Mouse (Mus musculus): Measurements from ENCODE around the gene Trim14. TPM values are rescaled to one million over a fixed set of nuclear protein-coding genes. Genes with fewer than 3 reads are reported as not detected.

The Trim14 gene
- polyA plus RNA-seq, 1 experiment from 2014 or later, result 0.85 TPM

GRCm38 (mm10) chr4:46498976-46499375 is 37.0 kb downstream of the Trim14 start:
- WGBS, result 11% methylated on average over 4 of the region's 4 CpGs
- peaks cover 22% of the 10 kb centered on the region for H3K36me3 ChIP-seq (ENCODE audit: control insufficient read depth, insufficient read depth, low read length)
- H3K4me3 ChIP-seq (ENCODE audit: low read length), result no peak overlapping the region
- H3K4me2 ChIP-seq (ENCODE audit: low read length), result no peak overlapping the region
- ATAC-seq, result no peak
- H3K4me1 ChIP-seq (ENCODE audit: control insufficient read depth, insufficient read depth, low read depth, low read length), result no peaks in the 10 kb centered on the region
- no peak overlapping the region for H3K9ac ChIP-seq (ENCODE audit: low read depth, low read length)
- no peak overlapping the region for H3K27ac ChIP-seq (ENCODE audit: low read depth, low read length)
- no peaks in the 10 kb centered on the region for H3K27me3 ChIP-seq (replicated peaks; ENCODE audit: control insufficient read depth, insufficient read depth, low read length)
- H3K9me3 ChIP-seq (ENCODE audit: control insufficient read depth, low read length), result no peaks in the 10 kb centered on the region

GRCm38 (mm10) chr4:46498511-46498910 is 37.4 kb downstream of the Trim14 start:
- Histone ChIP-seq H3K9me3 (ENCODE audit: control insufficient read depth, low read length) (no peaks in the 10 kb centered on the region), H3K27me3 (replicated peaks; ENCODE audit: control insufficient read depth, insufficient read depth, low read length) (no peaks in the 10 kb centered on the region), H3K36me3 (ENCODE audit: control insufficient read depth, insufficient read depth, low read length) (peaks cover 27% of the 10 kb centered on the region), H3K4me1 (ENCODE audit: control insufficient read depth, insufficient read depth, low read depth, low read length) (no peaks in the 10 kb centered on the region), H3K9ac (ENCODE audit: low read depth, low read length) (no peak overlapping the region), H3K27ac (ENCODE audit: low read depth, low read length) (no peak overlapping the region), H3K4me3 (ENCODE audit: low read length) (no peak overlapping the region), H3K4me2 (ENCODE audit: low read length) (no peak overlapping the region)
- 45% methylated on average over 3 of the region's 3 CpGs for WGBS
- no peak for ATAC-seq

DNA sequence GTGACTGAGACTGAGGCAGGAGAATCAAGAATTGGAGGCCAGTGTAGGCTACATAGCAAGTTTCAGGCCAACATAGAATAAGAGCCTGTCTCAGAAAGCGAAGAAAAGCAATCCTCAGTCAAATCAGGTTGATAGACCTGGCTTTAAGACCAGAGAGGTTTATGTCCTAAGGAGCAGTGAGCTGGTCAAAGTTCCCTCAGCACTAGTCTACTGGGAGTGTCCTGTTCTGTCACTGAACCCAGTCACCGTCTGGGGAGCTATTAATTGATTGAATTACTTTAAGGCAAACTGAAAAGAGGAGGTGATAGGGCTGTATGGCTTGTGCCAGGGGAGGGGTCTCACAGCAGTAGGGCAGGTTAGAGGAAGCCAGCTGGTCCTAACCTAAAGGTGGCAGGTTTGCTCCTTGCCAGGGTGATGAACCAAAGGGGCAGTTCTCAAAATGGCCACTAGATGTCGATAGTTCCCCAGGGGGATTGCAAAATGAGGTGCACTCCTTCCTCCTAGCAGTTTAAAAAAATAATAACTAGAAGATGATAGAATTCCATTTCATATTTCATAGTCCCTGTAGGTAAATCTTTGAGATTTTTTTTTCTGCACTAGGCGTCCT is 38.6 kb downstream of the Trim14 start:
- Histone ChIP-seq H3K4me2 (ENCODE audit: low read length) (no peak overlapping the region), H3K9me3 (ENCODE audit: control insufficient read depth, low read length) (no peaks in the 10 kb centered on the region), H3K9ac (ENCODE audit: low read depth, low read length) (no peak overlapping the region), H3K36me3 (ENCODE audit: control insufficient read depth, insufficient read depth, low read length) (peaks cover 24% of the 10 kb centered on the region), H3K27me3 (replicated peaks; ENCODE audit: control insufficient read depth, insufficient read depth, low read length) (no peaks in the 10 kb centered on the region), H3K4me3 (ENCODE audit: low read length) (no peak overlapping the region), H3K27ac (ENCODE audit: low read depth, low read length) (no peak overlapping the region), H3K4me1 (ENCODE audit: control insufficient read depth, insufficient read depth, low read depth, low read length) (no peaks in the 10 kb centered on the region)
- ATAC-seq, result no peak
- 48% methylated on average over 4 of the region's 4 CpGs for WGBS

DNA sequence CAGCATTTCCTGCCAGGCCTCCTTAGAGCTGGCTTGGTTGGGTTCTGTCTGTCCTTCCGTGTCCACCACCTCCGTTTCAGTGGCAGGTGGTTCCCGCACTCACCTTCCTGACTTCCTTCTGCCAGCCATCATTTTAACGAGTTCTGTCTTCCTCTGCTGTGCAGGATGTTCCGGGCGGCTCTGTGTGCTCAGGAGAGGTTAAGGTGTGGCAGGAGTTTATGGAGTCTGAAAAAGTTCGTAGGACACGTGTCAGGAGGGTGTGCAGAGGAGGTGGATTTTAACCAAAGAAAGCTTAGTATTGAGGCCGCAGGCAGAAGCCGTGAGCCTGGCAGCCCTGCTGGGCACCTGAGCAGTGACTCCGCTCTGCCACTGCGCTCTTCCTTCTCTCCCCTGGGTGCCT is 40.4 kb downstream of the Trim14 start:
- WGBS, result 91% methylated on average over 12 of the region's 12 CpGs
- Histone ChIP-seq H3K36me3 (ENCODE audit: control insufficient read depth, insufficient read depth, low read length) (peaks cover 15% of the 10 kb centered on the region), H3K9me3 (ENCODE audit: control insufficient read depth, low read length) (no peaks in the 10 kb centered on the region), H3K4me3 (ENCODE audit: low read length) (no peak overlapping the region), H3K27me3 (replicated peaks; ENCODE audit: control insufficient read depth, insufficient read depth, low read length) (no peaks in the 10 kb centered on the region), H3K27ac (ENCODE audit: low read depth, low read length) (no peak overlapping the region), H3K9ac (ENCODE audit: low read depth, low read length) (no peak overlapping the region), H3K4me2 (ENCODE audit: low read length) (no peak overlapping the region), H3K4me1 (ENCODE audit: control insufficient read depth, insufficient read depth, low read depth, low read length) (peaks cover under 1% of the 10 kb centered on the region; the same call in 1 of the 2 replicates)
- ATAC-seq, result no peak

DNA sequence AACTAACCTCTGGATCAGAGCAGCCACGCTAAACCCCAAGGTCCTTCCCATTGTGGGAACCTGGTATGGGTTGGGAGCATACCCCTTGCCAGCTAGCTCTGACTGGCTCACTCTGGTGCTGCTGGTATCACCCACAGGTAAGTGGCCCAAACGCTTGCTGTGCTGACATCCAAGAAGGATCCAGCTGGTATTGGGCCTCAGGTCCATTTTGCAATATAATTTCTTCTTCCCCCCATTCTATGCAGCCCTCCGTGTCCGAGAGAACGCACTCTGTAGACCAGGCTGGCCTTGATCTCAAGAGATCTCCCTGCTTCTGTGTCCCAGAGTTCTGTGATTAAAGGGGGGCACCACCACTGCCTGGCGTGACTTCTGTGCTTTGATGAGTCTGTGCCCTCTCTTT is 42.9 kb downstream of the Trim14 start:
- 95% methylated on average over 6 of the region's 6 CpGs for WGBS
- no peak overlapping the region for H3K27ac ChIP-seq (ENCODE audit: low read depth, low read length)
- H3K9ac ChIP-seq (ENCODE audit: low read depth, low read length), result no peak overlapping the region

DNA sequence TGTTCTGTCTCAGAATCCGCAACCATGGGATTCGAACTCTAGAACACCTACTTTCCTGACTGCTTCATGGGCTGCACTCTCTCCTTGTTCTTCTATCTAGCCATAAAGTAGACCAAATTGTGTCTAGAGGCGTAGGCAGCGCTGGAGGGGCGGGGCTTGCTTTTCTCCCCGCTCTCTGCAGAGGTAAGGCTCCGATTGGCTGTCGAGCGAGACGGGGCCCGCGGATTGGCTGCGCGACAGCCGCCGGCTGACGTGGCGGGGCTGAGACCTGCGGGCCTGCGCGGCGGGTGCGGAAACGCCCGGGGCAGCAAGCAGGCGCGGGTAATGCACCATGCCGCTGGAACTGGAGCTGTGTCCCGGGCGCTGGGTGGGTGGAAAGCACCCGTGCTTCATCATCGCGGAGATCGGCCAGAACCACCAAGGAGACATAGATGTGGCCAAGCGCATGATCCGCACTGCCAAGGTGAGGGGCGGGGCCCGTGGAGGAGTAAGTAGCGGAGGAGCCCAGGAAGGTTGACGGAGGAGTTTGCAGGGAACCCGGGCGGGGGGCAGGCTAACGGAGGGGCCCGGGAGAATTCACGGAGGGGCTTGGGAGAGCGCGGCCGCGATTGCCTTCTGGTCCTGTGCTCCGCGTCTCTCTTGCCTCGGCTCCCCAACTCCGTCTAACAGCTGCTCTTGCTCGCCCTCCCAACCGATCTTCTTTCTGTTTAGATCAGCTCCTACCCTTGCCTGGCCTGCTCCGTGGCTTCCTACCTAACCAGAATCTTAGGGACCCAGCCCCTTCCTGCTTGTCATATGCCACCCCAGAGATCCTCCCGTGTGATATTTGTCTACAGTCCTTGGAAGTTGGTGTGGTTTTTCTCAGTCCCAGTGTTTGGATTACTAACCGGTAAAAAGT is 46.7 kb downstream of the Trim14 start, which contains the start of gene Nans:
Gene Nans, plus strand, starts transcription at position 221 of the 898 bp plus-strand sequence.
- Histone ChIP-seq H3K4me3 (ENCODE audit: low read length) (peak within 1 kb of the TSS; percentile 88), H3K27me3 (replicated peaks; ENCODE audit: control insufficient read depth, insufficient read depth, low read length) (no peaks in the 10 kb centered on the region), H3K4me2 (ENCODE audit: low read length) (peak within 1 kb of the TSS; percentile 84), H3K27ac (ENCODE audit: low read depth, low read length) (peak within 1 kb of the TSS; percentile 68), H3K9me3 (ENCODE audit: control insufficient read depth, low read length) (no peaks in the 10 kb centered on the region), H3K36me3 (ENCODE audit: control insufficient read depth, insufficient read depth, low read length) (peaks cover 10% of the 10 kb centered on the region), H3K4me1 (ENCODE audit: control insufficient read depth, insufficient read depth, low read depth, low read length) (peaks cover 9% of the 10 kb centered on the region), H3K9ac (ENCODE audit: low read depth, low read length) (peak within 1 kb of the TSS; percentile 85)
- peak; percentile 100 for ATAC-seq
- WGBS, result under 1% methylated on average over 58 of the region's 58 CpGs

More for the DNA sequence above, 42.9 kb downstream of the Trim14 start:
- Histone ChIP-seq H3K36me3 (ENCODE audit: control insufficient read depth, insufficient read depth, low read length) (peaks cover 12% of the 10 kb centered on the region), H3K4me2 (ENCODE audit: low read length) (no peak overlapping the region), H3K4me1 (ENCODE audit: control insufficient read depth, insufficient read depth, low read depth, low read length) (peaks cover 9% of the 10 kb centered on the region), H3K9me3 (ENCODE audit: control insufficient read depth, low read length) (no peaks in the 10 kb centered on the region), H3K27me3 (replicated peaks; ENCODE audit: control insufficient read depth, insufficient read depth, low read length) (no peaks in the 10 kb centered on the region), H3K4me3 (ENCODE audit: low read length) (no peak overlapping the region)
- no peak for ATAC-seq

DNA sequence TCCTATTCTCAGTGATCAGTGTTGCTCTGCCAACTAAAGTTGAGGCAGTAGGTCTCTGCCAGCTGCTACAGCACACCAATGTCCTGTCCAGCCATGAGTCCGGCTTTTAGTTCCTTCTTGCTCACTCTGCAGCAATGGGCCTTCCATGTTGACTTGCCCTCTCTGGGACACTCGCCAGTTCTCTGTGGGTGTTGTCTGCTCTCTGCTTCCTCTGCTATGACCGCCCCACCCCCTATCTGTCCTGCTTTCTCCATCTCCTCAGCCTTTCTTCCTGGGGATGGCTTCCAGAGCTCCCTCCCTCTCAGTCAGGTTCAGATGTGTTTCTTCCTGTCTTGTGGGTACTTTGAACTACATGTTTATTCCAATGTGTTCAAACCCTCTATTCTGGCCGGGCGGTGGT is 48.6 kb downstream of the Trim14 start:
- H3K36me3 ChIP-seq (ENCODE audit: control insufficient read depth, insufficient read depth, low read length), result no peaks in the 10 kb centered on the region
- H3K9ac ChIP-seq (ENCODE audit: low read depth, low read length), result no peak overlapping the region
- H3K27ac ChIP-seq (ENCODE audit: low read depth, low read length), result no peak overlapping the region
- no peaks in the 10 kb centered on the region for H3K9me3 ChIP-seq (ENCODE audit: control insufficient read depth, low read length)
- WGBS, result 82% methylated on average over 5 of the region's 5 CpGs
- no peak for ATAC-seq
- H3K4me2 ChIP-seq (ENCODE audit: low read length), result no peak overlapping the region
- peaks cover 9% of the 10 kb centered on the region for H3K4me1 ChIP-seq (ENCODE audit: control insufficient read depth, insufficient read depth, low read depth, low read length)
- no peaks in the 10 kb centered on the region for H3K27me3 ChIP-seq (replicated peaks; ENCODE audit: control insufficient read depth, insufficient read depth, low read length)
- no peak overlapping the region for H3K4me3 ChIP-seq (ENCODE audit: low read length)

GRCm38 (mm10) chr4:46485696-46486417 is 50.1 kb downstream of the Trim14 start:
- ATAC-seq, result no peak
- H3K27me3 ChIP-seq (replicated peaks; ENCODE audit: control insufficient read depth, insufficient read depth, low read length), result no peaks in the 10 kb centered on the region
- no peaks in the 10 kb centered on the region for H3K36me3 ChIP-seq (ENCODE audit: control insufficient read depth, insufficient read depth, low read length)
- H3K27ac ChIP-seq (ENCODE audit: low read depth, low read length), result no peak overlapping the region
- H3K4me3 ChIP-seq (ENCODE audit: low read length), result no peak overlapping the region
- H3K9ac ChIP-seq (ENCODE audit: low read depth, low read length), result no peak overlapping the region
- H3K4me2 ChIP-seq (ENCODE audit: low read length), result no peak overlapping the region
- H3K9me3 ChIP-seq (ENCODE audit: control insufficient read depth, low read length), result no peaks in the 10 kb centered on the region
- H3K4me1 ChIP-seq (ENCODE audit: control insufficient read depth, insufficient read depth, low read depth, low read length), result peaks cover 9% of the 10 kb centered on the region
- WGBS, result 65% methylated on average over 14 of the region's 14 CpGs

DNA sequence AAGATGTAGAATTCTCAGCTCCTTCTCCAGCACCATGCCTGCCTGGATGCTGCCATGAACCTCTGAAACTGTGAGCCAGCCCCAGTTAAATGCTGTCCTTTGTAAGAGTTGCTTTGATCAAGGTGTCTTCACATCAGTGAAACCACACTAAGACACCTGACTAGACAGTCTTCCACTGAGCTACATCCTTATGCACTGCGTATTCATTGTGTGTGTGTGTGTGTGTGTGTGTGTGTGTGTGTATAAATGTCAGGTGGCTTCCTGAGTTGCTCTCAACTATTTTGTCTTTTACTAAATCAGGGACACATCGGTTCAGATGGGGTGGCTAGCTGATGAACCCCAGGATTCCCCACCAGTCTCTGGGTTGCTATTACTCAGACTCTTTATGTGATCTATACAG is 56.9 kb downstream of the Trim14 start:
- Histone ChIP-seq H3K27ac (ENCODE audit: low read depth, low read length) (no peak overlapping the region), H3K4me2 (ENCODE audit: low read length) (no peak overlapping the region), H3K9me3 (ENCODE audit: control insufficient read depth, low read length) (no peaks in the 10 kb centered on the region), H3K4me3 (ENCODE audit: low read length) (no peak overlapping the region), H3K9ac (ENCODE audit: low read depth, low read length) (no peak overlapping the region), H3K4me1 (ENCODE audit: control insufficient read depth, insufficient read depth, low read depth, low read length) (no peaks in the 10 kb centered on the region), H3K36me3 (ENCODE audit: control insufficient read depth, insufficient read depth, low read length) (peaks cover 8% of the 10 kb centered on the region; the same call in 1 of the 2 replicates), H3K27me3 (replicated peaks; ENCODE audit: control insufficient read depth, insufficient read depth, low read length) (no peaks in the 10 kb centered on the region)
- ATAC-seq, result no peak
- WGBS, result 100% methylated on average over 2 of the region's 2 CpGs

Measured in hindbrain, embryonic 16.5 days (tissue).